Mouse (Mus musculus) lung, postnatal 0 days (tissue): ENCODE measurements around the gene Fbxw4.

Experiments
- CTCF ChIP-seq: IDR thresholded peaks from 2 replicates; pipeline ENCODE4 v1.5.1; 2016; ENCODE audit warnings: antibody characterized with exemption, mild to moderate bottlenecking
- EP300 ChIP-seq: IDR thresholded peaks from 2 replicates; pipeline ENCODE4 v1.6.1; 2016; ENCODE audit warnings: antibody characterized with exemption, mild to moderate bottlenecking, control low read depth

GRCm38 (mm10) chr19:45589761-45590160 lies 70.4 kb downstream of the Fbxw4 start:
- TF ChIP-seq CTCF, result no peak
- TF ChIP-seq EP300, result no peak
